Mouse (Mus musculus) neural tube, embryonic 11.5 days (tissue): ENCODE measurements around the gene Fam43a. TPM values are rescaled to one million over a fixed set of nuclear protein-coding genes. Genes with fewer than 3 reads are reported as not detected.

ENCODE experiments used
- ATAC-seq: fragments of 200-750 bp; cut with Nextera tagmentation; 2 replicates; pipeline ENCODE4 v1.8.0; 2017; ENCODE audit warnings: moderate number of reproducible peaks, mild to moderate bottlenecking, moderate TSS enrichment, moderate library complexity; ENCODE audit not compliant: insufficient read depth, low FRiP score, low TSS enrichment
- DNase-seq: peaks from one replicate; pipeline ENCODE4 v3.0.0-alpha.2; 2015; ENCODE audit warnings: low spot score
- H3K27ac ChIP-seq: fragments of 300-500 bp; sonication (generic); 2 replicates; pipeline ENCODE4 v1.5.1; 2014; ENCODE audit warnings: low read depth, mild to moderate bottlenecking, low read length
- H3K27me3 ChIP-seq: fragments of 300-500 bp; sonication (generic); 2 replicates; pipeline ENCODE4 v1.6.1; 2014; ENCODE audit warnings: mild to moderate bottlenecking, low read length, mixed read lengths; ENCODE audit not compliant: control insufficient read depth, insufficient read depth
- H3K36me3 ChIP-seq: fragments of 300-500 bp; sonication (generic); 2 replicates; pipeline ENCODE4 v1.6.1; 2014; ENCODE audit warnings: mild to moderate bottlenecking, low read length, moderate library complexity, mixed read lengths; ENCODE audit not compliant: control insufficient read depth, insufficient read depth
- H3K4me1 ChIP-seq: fragments of 300-500 bp; sonication (generic); 2 replicates; pipeline ENCODE4 v1.6.1; 2014; ENCODE audit warnings: low read length, mixed read lengths; ENCODE audit not compliant: control insufficient read depth, insufficient read depth
- H3K4me2 ChIP-seq: fragments of 300-500 bp; sonication (generic); 2 replicates; pipeline ENCODE4 v1.6.1; 2014; ENCODE audit warnings: low read depth, mild to moderate bottlenecking, moderate library complexity
- H3K4me3 ChIP-seq: fragments of 300-500 bp; sonication (generic); 2 replicates; pipeline ENCODE4 v1.5.1; 2014; ENCODE audit warnings: low read depth, low read length
- H3K9ac ChIP-seq: fragments of 300-500 bp; sonication (generic); 2 replicates; pipeline ENCODE4 v1.6.1; 2014; ENCODE audit warnings: mild to moderate bottlenecking, low read length
- H3K9me3 ChIP-seq: fragments of 300-500 bp; sonication (generic); 2 replicates; pipeline ENCODE4 v1.6.1; 2016; ENCODE audit warnings: low read length; ENCODE audit not compliant: control insufficient read depth
- WGBS: fragments of 180-500 bp; shearing (Covaris S2); extraction: QIAGEN DNeasy Blood & Tissue Kit; methylation state at CpG from one replicate; pipeline ENCODE4 v1.1.7; 2014; 5-methylcytosine and 5-hydroxymethylcytosine counted together
- polyA plus RNA-seq: library from polyadenylated mRNA; unstranded; fragments of >200 nt; fragmentation: Nextera tagmentation; extraction: Ambion mirVana; gene quantifications from 2 replicates; pipeline ENCODE4 v1.2.1, GENCODE M21; 2014

Fam43a gene
- polyA plus RNA-seq, 1 experiment from 2014 or later, result 8.5 TPM

DNA sequence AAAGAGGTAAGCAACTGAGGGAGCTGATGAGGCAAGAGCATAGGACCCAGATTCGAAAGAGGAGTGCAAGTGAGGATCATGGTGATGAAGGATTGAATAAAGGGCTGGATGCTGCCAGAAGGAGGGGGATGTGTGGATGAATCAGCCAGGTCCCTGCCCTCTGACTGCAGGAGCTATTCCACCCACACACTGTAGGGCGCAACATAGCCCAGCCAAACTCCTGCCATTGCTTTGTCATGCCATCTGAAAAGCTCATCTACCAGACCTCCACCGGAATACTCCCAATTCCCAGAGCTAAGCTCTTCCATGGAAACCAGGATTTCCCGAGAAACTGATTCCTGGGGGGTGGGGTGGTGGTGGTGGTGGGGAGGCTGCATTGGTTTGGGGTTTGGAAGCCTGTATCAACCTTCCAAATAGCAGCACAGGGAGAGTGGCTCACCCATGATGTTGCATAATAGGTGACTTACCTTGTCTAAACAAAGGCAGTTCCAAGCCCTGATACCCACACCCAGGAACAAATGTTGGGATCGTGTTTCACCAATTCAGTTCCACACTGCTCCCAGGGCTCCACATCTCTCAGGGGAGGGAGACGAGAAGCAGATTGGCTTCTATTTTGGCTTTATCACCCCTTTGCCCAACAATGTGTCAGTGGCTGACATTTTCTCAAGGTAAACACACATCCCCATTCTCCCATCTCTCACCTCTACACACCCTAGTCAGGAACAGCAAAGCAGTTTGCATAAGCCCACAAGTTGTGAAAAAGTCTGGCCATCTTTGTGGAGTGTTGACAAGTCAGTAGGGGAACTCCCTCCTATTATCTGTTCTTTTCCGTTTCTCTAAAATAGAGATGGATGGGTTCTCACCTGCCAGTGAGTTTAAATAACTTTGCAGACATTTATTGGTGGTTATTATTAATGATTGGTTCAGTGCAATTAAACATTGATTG lies 9.0 kb upstream of the Fam43a start:
- Histone ChIP-seq H3K4me2 (no peak overlapping the region), H3K27me3 (no peaks in the 10 kb centered on the region), H3K9ac (no peak overlapping the region), H3K36me3 (no peaks in the 10 kb centered on the region), H3K27ac (no peak overlapping the region), H3K4me1 (peaks cover 6% of the 10 kb centered on the region; the same call in 1 of the 2 replicates), H3K9me3 (no peaks in the 10 kb centered on the region), H3K4me3 (no peak overlapping the region)
- WGBS, result 34% methylated on average over 7 of the region's 7 CpGs
- ATAC-seq, result no peak
- no peak for DNase-seq

DNA sequence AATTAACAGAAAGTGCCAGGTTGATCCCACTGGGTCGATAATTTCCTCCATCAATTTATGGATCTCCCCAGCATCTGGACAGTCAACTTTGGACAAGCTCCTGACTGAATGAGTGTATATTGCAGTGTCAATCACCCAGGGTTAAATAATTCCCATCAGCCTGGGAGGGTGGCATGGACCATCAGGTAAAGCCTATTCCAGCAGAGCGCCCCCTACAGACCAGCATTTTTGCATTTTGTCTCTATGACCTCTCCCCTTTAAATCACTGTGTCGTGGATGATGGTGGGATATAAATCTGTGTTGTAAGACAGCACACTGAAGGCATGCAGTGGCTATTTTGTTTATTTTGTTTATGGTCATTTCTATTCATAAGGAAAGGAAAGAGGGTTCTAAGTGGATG lies 7.5 kb upstream of the Fam43a start:
- Histone ChIP-seq H3K4me1 (0 out of 2 replicates have a peak, but pooled peaks cover 2% of the 10 kb centered on the region), H3K36me3 (no peaks in the 10 kb centered on the region), H3K27me3 (no peaks in the 10 kb centered on the region), H3K4me3 (no peak overlapping the region), H3K9ac (no peak overlapping the region), H3K27ac (no peak overlapping the region), H3K9me3 (no peaks in the 10 kb centered on the region), H3K4me2 (no peak overlapping the region)
- DNase-seq (no peak), ATAC-seq (no peak)
- 40% methylated on average over 3 of the region's 3 CpGs for WGBS

DNA sequence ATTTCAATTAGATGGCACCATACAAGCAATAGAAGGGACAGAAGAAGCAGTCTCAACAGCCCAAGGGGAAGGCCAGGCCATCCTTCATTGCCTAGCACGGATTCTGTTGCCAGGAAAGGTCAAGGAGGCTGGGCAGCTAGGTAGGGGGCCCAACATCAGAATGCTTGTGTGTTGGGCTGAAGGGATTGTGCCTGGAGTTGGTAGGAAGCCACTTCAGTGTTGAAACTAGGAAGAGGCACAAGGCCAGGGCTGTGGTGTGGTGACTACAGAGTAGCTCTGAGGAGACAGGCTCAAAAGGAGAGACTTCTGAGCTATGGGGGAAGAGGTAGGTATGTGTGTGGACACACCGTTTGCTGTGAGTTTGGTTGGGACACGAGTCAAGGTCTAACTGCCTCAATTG lies 4.2 kb upstream of the Fam43a start:
- Histone ChIP-seq H3K4me2 (no peak overlapping the region), H3K27ac (no peak overlapping the region), H3K27me3 (no peaks in the 10 kb centered on the region), H3K9me3 (no peaks in the 10 kb centered on the region), H3K36me3 (no peaks in the 10 kb centered on the region), H3K4me1 (no peaks in the 10 kb centered on the region), H3K4me3 (no peak overlapping the region), H3K9ac (no peak overlapping the region)
- WGBS, result 50% methylated on average over 3 of the region's 3 CpGs
- ATAC-seq (no peak), DNase-seq (no peak)

DNA sequence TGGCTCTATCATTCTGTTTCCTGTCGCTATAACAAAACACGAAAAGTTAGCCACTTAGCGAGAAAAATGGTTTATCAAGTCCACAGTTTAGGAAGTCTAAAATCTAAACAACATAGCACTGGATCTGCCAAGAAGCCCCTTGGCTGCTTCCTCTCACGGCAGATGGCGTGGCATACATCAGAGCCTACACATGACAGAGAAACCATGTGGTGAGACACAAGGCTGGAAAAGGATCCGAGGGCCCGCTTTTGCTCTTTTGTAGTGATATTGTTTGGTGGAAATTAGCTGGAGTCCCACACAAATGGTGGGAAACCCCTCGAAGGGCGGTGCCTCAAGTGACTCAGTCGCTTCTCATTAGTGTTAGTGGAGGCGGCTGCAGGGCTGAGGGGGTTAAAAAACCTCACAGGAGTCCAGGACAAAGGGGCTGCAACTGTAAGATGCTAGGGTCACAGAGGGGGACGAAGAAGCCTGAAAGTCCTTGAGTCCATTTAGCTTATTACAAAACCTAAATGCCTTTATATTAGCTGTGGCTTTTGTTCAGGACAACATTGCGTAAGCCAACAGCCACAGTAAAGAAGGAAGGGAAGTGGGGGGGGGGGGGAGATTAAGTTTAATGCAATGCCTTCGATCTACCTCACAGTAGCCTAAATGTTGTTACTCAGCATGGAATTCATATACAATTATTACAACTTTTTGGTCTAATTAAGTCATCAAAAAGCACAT lies 3.5 kb upstream of the Fam43a start:
- Histone ChIP-seq H3K4me2 (no peak overlapping the region), H3K27ac (no peak overlapping the region), H3K9ac (no peak overlapping the region), H3K4me3 (no peak overlapping the region), H3K27me3 (peaks cover 2% of the 10 kb centered on the region; the same call in 1 of the 2 replicates), H3K36me3 (no peaks in the 10 kb centered on the region), H3K4me1 (peaks cover 3% of the 10 kb centered on the region), H3K9me3 (no peaks in the 10 kb centered on the region)
- ATAC-seq, result no peak
- no peak for DNase-seq
- 71% methylated on average over 14 of the region's 14 CpGs for WGBS

DNA sequence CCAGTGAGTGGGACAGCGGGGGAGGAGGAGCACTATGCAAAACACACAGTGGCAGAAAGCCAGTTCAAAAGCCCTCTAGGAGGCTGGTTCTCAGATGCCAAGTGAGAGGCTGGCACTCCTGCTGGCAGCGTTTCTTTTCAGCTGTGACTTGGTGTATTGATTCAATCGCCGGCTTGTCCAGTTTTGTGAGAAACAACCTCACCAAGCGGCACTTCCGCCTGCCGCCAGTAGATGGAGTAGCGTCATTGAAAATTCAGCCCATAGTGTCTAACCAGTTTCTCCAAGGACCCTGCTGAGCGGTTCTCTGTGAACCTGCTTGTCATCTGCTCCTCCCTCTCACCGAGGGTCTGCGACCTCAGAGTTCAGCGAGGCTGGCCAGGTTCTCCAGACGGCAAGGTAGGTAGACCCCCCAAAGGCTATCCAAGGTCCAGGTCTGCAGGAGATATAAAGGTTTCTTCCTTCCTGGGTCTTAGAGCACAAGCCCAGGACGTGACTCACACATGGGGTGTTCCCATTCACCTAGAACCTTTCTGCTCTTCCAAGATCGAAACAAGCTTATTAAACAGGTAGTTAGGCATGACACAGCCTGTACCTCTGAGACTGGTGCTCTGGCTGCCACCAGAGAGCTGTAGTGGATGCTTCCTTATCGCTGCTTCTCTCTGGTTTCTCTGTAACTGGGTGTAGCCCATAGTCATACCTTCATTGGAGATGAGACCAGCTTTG lies 2.4 kb upstream of the Fam43a start:
- no peaks in the 10 kb centered on the region for H3K9me3 ChIP-seq
- H3K27me3 ChIP-seq, result peaks cover 6% of the 10 kb centered on the region; the same call in 1 of the 2 replicates
- H3K27ac ChIP-seq, result no peak overlapping the region
- no peak overlapping the region for H3K4me3 ChIP-seq
- no peak overlapping the region for H3K9ac ChIP-seq
- peaks cover 5% of the 10 kb centered on the region for H3K4me1 ChIP-seq
- WGBS, result 12% methylated on average over 16 of the region's 16 CpGs
- H3K36me3 ChIP-seq, result no peaks in the 10 kb centered on the region
- 0 out of 2 replicates have a peak overlapping the region, but pooled peaks have one; percentile 13 for H3K4me2 ChIP-seq
- ATAC-seq, result peak; percentile 48; the same call in 1 of the 2 replicates
- peak; percentile 89 for DNase-seq

DNA sequence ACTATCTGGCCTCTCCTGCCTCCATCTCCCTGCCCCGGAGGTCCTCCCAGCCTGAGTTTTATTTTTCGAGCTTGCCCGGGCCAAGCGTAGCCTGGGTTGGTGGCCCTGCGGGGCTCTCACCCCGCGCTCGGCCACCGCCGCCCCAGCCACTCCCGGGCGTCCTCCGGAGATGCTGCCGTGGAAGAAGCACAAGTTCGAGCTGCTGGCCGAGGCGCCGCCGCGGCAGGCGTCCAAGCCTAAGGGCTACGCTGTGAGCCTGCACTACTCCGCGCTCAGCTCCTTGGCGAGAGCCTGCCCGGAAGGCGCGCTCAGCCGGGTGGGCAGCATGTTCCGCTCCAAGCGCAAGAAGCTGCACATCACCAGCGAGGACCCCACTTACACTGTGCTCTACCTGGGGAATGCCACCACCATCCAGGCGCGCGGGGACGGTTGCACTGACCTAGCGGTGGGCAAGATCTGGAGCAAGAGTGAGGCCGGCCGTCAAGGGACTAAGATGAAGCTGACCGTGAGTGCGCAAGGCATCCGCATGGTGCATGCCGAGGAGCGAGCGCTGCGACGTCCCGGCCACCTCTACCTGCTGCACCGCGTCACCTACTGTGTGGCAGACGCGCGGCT lies 1.0 kb downstream of the Fam43a start:
- WGBS, result under 1% methylated on average over 53 of the region's 53 CpGs
- ATAC-seq (peak; percentile 6; the same call in 1 of the 2 replicates), DNase-seq (peak; percentile 67)
- Histone ChIP-seq H3K27ac (peak overlapping the region; percentile 69; the same call in 1 of the 2 replicates), H3K9me3 (no peaks in the 10 kb centered on the region), H3K4me3 (peak overlapping the region; percentile 70), H3K36me3 (no peaks in the 10 kb centered on the region), H3K4me2 (peak overlapping the region; percentile 95), H3K27me3 (peaks cover 6% of the 10 kb centered on the region; the same call in 1 of the 2 replicates), H3K4me1 (peaks cover 15% of the 10 kb centered on the region), H3K9ac (peak overlapping the region; percentile 59)

DNA sequence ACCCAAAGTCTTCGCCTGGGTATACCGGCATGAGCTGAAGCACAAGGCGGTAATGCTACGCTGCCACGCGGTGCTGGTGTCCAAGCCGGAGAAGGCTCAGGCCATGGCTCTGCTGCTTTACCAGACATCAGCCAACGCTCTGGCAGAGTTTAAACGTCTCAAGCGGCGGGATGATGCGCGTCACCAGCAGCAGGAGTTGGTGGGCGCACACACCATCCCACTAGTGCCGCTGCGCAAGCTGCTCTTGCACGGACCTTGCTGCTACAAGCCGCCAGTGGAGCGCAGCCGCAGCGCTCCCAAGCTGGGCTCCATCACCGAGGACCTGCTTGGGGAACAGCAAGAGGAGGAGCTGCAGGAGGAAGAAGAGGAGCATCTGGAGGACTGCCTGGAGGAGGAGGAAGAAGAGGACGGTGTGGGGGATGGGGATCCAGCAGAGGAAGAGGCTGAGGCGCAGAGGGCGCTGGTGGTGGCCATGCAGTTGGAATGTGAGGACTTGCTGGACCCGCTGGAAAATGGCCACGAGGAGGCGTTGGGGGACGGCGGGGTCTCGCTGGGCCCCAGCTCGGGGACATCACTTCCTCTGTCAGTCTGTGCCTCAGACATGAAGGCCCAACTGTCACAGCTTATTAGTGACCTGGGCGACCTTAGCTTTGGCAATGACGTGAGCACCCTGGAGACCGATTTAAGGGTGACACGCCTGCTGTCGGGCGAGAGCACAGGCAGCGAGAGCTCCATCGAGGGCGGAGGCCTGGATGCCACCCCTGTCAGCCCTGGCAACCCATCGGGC lies 1.7 kb downstream of the Fam43a start:
- Histone ChIP-seq H3K36me3 (no peaks in the 10 kb centered on the region), H3K9ac (peak overlapping the region; percentile 1), H3K27me3 (peaks cover 6% of the 10 kb centered on the region; the same call in 1 of the 2 replicates), H3K4me3 (peak overlapping the region; percentile 70), H3K4me2 (peak overlapping the region; percentile 95), H3K4me1 (peaks cover 15% of the 10 kb centered on the region), H3K9me3 (no peaks in the 10 kb centered on the region), H3K27ac (no peak overlapping the region)
- 8% methylated on average over 42 of the region's 42 CpGs for WGBS
- peak; percentile 14; the same call in 1 of the 2 replicates for ATAC-seq
- DNase-seq, result peak; percentile 76
